Mouse (Mus musculus): Measurements from ENCODE around the gene Rnf126.

The Rnf126 gene

DNA sequence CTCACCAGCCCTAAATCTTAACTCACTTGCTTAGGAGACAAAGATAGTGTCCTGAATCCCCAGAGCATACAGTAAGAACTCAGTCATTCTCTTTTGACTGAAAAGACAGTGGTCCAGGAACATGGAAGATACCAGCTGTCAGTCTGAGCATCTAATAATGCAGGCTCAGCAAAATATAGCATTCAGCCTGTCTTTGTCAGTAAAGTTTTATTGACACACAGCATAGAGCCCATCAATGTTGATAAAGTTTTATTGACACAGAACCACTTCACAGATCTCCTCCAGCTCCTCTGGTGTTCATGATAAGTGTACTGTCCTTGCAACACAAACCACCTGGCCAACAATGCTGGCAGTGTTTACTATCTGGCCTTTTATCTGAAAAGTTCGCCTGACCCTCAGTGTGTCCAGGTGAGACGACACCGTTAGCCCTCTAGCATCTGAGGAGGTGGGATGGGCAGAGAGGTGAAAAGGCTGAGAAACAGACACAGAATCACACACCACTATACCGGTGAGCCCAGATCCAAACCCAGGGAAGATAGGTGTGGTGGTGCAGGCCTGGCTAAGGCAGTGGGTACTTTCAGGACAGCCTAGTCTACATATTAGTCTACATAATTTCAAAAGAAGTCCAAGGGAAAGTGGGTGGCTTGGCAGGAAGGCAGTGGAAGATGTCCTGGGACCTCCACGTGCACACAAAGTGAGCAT is 25.7 kb upstream of the Rnf126 start:
- no peak for DNase-seq (ENCODE audit: low read depth, low spot score)

DNA sequence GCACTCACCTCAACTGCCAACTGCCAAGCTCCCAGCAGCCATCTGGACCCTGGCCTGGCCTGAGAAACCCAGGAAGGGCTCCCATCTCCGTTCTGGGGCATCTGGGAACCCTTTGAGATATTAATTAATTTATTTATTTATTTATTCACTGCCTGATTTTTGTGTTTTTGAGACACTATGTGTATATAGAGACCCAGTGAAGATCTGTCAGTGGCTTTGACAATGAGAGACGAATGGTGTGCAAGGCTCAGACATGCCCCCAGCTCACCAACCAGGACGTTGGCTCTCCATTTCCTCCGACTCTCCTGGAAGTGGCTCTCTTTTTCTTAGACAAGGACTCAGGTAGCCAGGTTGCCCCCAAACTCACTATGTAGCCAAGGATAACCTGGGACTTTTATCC is 24.1 kb upstream of the Rnf126 start, which contains the start of gene Prss57:
Gene Prss57 (minus strand): TSS at position 101 of the 400 bp plus-strand sequence.
- no peak for DNase-seq (ENCODE audit: low read depth, low spot score)

DNA sequence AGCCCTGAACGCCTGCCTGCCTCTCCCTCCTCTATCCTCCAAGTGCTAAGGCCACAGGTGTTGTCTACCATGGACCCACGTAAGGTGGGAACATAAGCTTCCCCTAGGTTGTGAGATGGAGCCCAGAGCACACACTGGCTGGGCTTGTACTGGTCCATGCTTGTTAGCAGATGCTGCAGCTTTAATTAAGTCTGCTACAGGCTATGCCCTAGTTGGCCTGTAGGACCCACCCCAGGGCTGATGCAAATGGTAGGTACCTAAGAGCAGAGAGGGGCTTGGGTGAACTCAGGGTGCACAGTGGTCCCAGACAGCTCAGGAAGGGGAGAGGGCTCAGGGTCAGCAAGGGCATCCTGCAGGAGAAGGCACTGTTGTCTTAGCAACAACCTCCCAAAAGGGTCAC is 22.8 kb upstream of the Rnf126 start:
- no peak for DNase-seq (ENCODE audit: low read depth, low spot score)

DNA sequence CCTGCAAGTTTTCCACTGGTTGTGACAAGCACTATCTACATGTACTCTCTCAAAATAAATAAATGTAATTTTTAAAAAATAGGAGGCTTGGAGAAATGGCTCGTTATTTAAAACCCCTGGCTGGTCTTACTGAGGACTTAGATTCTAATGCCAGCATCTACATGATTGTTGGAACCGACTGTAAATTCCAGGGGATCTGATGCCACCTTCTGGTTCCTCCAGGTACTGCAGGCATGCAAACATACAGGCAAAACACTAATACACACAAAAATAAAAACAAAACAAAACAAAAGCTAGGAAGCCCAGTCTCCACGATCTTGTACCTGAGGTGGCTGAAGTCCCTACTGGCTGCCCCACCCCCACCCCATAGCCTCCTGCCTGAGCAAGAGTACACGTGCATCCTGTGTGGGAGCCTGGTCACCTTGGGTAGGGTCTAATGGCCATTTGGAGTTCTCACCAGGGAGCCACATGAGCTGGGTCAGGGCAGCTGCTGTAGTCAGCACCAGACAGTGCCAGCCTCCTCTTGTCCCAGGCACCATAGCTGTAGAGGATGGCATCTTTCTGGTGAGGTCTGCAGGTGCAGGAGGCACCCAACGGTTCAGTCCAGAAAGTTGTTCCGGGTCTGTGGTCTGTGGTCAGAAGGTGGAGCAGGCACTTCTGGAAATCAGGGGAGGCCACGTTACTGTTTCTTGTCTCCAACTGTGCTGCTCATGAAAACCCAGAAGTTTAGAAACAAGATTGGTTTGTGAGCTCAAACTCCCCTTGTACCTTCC is 21.8 kb upstream of the Rnf126 start:
- peak; percentile 63 for DNase-seq (ENCODE audit: low read depth, low spot score)

DNA sequence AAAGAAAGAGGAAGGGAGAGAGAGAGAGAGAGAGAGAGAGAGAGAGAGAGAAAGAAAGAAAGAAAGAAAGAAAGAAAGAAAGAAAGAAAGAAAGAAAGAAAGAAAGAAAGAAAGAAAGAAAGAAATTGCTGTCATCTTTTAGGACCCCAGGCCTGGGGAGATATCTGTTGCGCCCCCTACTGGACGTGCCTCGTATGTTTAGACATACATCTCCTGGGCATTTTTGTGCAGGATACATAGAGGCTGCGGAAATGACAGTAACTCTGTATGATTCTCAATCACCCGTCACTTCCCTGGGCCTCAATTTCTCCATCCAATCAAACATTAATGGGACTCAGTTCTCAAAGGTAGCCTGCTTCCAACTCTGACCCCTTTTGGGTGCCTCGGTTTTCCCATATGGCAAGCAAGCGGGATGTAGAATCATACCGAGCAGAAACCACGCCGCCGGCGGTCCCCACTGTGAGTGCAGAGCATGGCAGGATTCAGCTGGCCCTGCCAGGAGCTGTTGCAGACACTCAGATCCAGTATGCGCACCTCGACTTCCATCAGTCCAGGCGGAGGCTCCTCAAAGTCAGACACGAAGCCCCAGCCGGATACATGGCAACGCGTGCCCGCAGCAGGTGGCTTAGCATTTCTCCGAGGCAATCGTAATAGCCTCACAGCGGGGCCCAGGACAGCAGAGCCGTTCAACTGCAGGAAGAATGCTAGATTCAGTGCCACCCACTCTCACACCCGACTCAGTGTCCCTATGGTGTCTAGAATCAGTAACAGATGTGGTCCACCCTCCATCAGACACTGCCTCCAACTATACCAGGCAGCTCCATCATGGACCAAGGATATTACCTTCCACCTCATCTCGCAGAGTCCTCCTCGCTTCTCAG is 17.4 kb upstream of the Rnf126 start:
- no peak for DNase-seq (ENCODE audit: low read depth, low spot score)

DNA sequence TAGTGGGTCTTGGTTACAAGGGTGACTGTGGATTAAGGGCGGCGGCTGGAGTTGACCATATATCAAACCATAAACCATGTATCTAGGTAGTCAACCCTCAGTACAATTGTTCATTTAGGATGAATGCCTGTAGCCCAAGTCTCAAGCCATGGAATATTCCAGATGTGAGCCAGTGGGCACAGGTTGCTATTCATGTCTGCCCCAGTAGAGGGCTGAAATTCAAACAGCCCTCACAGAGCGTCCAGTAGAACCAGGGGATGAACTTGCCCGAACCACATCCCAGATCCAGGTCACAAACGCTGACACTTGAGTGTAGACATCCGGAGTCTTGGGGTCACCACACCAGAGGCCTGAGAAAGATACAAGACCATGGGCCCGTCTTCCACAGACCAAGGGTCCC is 16.3 kb upstream of the Rnf126 start:
- no peak for DNase-seq (ENCODE audit: low read depth, low spot score)

DNA sequence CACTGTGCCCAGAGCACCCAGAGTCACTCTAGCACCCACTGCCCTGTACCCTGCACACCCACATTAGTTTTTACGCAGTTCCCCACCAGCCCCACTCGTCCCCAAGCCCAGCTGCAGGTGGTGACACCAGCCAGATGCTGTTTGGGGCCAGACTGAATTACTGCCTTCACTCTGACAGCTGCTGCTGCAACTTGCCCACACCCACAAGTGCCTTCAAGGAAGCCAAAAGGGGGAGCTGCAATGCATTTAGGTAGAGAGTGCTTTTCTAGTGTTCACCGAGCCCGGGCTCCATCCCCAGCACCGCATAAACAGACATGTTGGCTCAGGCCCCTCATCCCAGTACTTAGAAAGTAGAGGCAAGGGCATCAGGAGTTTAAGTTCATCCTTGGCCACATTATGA is 15.2 kb upstream of the Rnf126 start:
- DNase-seq (ENCODE audit: low read depth, low spot score): no peak

DNA sequence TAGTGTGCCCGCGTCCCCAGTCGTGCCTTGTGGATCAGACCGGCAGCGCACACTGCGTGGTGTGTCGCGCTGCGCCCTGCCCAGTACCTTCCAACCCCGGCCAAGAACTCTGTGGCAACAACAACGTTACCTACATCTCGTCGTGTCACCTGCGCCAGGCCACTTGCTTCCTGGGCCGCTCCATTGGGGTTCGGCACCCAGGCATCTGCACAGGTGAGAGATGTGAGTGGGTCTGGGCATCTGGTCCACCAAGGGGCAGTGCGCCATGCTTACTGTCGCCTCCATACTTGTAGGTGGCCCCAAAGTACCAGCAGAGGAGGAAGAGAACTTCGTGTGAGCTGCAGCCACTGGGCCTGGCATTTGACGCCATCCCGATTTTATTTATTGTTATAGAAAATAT is 14.4 kb upstream of the Rnf126 start:
- DNase-seq (ENCODE audit: low read depth, low spot score): no peak

DNA sequence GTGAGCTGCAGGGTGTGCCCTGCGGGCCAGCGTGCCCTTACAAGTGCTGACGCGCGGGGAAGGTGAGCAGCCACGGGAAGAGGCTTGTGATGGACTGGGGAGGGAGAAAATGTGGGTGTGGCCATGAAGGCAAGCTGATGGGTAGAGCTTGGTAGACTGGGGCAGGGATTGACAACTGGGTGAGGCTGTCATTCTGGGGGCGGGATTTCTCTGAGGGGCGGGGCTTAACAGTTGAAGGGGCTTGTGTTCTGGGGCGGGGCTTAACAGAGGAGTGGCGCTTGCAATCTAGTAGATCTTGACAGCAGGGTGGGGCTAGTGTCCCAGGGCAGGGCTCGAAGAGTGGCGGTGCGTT is 13.9 kb upstream of the Rnf126 start:
- DNase-seq (ENCODE audit: low read depth, low spot score): peak; percentile 49

DNA sequence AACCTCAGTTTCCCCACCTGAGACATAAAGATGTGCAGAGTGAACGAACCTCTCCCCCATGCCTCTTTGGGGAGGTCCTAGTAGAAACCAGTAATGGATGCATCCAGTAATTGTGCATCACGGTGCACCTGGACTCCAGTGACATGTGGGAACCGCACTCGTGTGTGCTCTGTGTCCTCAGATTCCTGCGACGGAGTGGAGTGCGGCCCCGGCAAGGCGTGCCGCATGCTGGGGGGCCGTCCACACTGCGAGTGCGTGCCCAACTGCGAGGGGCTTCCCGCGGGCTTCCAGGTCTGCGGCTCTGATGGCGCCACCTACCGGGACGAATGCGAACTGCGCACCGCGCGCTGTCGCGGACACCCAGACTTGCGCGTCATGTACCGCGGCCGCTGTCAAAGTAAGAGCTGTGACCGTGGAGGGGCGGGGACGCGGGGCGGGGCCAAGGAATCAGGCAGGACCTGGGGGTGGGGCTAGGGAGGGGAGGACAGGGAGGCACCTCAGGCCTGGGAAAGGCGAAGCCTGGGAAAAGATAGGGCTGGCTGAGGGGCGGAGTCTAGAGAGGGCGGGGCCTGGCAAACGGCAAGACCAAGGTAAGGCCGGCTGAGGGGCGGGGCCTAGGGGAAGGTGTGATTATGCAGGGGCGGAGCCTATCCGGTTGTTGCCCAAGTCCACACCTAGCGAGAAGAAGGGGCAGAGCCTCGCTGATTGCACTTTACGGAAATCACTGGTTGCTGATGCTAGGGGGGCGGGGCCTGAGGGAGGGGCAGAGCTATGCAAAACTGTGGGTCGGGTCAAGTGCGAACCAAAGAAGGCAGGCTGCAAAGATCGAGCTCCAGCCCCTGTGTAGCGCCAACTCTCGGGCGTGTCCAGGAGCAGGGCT is 13.3 kb upstream of the Rnf126 start:
- DNase-seq (ENCODE audit: low read depth, low spot score): peak; percentile 90

DNA sequence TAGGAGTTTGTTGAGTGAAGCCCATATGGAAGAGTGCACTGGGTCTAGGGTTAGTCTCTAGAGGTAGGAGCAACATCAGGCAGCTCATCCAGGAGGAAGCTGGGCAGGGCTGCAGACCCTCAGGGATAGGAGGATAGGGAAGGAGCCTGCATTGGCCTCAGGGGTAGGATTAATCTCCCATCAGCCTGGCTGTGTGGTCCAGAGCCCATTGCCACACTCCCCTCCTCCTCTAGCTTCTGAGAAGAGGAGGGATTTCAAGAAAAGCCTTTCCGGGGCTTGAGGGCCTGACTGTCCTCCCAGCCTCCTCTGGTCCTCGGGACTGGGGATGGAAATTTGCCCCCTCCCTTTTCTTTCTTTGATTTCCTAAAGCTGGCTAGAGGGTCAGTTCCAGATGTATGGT is 12.4 kb upstream of the Rnf126 start:
- no peak for DNase-seq (ENCODE audit: low read depth, low spot score)

DNA sequence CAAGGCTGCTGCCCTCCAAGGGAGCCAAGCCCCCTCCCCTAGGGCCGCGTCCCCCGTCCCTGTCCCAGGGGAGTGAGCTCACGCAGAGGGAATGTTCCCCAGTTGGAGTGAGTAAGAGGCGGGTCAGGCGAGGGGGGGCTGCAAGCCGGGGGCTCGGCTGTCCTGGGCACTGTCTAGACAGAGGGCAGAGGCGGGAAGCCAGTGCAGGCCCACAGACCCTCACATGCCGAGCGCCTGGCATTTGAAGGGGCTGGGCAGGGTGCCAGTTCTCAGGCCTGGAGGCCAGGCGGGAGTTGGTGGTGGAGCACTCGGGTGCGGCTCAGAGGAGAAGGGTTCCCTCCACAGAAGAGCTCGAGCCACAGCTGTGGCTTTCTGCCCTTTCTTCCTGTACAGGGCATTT is 11.3 kb upstream of the Rnf126 start:
- DNase-seq (ENCODE audit: low read depth, low spot score): no peak

DNA sequence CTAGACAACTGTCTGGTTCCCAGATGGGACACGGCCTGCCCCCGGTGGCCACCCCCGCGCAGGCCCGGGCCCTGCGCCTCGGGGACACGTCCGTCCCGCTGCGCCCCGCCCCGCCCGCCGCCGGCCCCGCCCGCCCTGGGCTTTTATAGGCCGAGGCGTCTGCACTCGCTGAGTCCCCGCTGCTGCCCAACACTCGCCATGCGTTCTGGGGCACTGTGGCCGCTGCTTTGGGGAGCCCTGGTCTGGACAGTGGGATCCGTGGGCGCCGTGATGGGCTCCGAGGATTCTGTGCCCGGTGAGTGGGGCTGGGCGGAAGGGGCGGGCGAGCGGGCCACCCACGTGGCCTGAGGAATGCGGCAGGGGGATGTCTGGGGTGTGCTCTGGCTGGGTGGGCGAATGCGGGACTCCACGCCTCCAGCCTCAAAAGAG is 10.4 kb upstream of the Rnf126 start, which contains the start of gene Fstl3:
Gene Fstl3 (plus strand): TSS at position 170 of the 429 bp plus-strand sequence.
- no peak for DNase-seq (ENCODE audit: low read depth, low spot score)

DNA sequence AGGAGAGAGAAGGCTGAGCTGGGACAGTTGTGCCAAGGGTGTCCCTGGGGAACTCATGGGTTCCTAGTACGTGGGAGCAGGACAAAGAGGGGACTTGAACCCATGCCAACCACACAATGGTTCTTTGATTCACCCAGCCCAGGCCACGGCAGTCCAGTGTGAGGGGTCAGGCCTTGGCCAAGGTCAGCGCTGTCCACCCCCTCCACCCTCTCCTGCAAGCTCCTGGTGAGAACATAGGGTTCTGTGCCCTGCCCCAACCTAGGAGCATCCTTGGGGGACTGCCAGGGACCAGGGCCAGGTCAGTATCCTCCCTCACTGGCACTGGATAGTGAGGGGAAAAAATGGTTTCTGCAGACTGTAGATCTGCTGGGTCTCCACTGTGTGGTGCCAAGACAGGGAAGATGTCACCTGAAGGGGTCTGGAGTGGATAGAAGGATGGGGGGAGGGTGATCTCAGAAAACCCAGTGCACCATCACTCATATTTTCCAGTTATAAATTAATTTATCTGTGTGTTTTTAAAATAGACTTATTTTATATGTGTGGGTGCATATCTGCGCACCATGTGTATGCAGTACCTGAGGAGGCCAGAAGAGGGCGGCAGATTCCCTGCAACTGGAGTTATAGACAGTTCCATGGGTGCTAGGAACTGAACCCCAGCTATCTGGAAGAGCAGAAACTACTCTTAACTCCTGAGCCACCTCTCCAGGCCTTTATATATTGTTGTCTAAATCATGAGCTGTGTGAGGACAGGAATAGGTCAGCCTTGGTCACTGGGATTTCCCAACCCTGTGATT is 7.9 kb upstream of the Rnf126 start:
- DNase-seq (ENCODE audit: low read depth, low spot score): no peak

DNA sequence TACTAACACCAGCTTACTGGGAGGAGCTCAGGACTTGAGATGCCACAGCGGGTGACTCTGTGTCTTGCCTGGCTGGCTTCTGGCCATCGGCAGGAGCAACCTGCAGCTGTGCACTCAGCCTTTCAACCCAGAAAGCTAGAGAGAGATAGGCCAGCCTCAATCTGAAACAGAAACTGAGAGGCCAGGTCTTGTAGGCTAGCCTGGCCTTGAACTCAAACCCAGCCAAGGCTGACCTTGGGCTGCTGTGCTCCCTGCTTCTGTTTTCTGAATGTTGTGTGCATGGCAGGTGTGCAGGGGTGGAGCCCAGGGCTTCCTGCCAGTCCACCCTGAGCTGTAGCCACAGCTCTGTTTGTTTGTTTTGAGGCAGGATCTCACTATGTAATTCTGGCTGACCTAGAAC is 6.5 kb upstream of the Rnf126 start:
- DNase-seq (ENCODE audit: low read depth, low spot score): no peak

DNA sequence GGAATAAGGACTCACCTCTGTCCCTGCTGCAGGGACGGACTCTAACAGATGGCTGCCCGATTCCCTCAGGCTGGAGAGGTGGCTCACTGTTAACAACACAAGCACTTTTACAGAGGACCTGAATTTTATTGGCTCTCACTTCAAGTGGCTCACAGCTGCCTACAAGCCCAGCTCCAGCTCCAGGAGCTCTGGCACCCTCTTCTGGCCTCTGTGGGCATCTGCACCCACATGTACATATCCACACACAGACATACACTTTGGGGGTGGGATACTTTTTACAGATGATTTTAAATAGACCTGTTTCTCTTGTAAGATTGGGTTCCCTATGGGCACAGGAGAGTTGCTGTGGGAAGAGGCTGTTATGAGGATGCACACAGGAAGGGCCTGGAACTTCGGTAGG is 5.6 kb upstream of the Rnf126 start:
- DNase-seq (ENCODE audit: low read depth, low spot score): no peak

DNA sequence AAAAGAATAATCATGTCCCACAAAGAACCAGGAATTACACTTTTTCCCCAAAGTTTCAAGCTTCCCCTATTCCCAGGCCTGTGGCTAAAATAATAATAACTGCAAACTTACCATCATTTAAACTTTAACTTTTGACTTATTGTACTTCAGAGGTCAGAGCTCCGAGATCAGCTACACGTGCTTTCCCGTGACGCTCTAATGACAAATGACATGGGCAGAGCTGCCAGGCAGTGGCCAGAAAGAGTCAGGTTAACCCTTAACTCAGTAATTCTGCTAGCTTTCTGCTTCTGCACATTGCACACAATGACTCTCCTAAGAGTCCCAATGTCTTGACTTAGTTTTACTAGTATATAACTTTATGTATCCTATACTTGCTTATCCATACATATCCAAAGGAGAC is 2.6 kb upstream of the Rnf126 start:
- no peak for DNase-seq (ENCODE audit: low read depth, low spot score)

DNA sequence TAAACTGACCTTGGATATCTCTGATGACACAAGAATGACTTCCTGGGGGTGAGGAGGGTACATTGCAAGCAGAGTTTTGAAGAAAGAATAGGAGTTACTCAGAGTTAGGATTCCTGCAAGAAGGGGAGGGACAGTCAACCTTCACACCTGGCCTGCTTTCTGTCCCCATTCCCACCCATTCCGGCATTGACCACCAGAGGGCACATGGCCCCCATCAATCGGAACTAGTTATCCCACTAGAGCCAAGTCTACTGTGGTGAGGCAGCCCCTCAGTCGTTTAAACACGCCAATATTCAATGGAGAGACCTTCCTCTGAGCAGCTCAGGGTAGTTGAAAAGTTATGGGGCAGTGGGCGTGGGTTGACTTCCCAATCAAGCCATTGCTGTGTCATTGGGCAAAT is 1.6 kb upstream of the Rnf126 start:
- peak; percentile 57 for DNase-seq (ENCODE audit: low read depth, low spot score)

DNA sequence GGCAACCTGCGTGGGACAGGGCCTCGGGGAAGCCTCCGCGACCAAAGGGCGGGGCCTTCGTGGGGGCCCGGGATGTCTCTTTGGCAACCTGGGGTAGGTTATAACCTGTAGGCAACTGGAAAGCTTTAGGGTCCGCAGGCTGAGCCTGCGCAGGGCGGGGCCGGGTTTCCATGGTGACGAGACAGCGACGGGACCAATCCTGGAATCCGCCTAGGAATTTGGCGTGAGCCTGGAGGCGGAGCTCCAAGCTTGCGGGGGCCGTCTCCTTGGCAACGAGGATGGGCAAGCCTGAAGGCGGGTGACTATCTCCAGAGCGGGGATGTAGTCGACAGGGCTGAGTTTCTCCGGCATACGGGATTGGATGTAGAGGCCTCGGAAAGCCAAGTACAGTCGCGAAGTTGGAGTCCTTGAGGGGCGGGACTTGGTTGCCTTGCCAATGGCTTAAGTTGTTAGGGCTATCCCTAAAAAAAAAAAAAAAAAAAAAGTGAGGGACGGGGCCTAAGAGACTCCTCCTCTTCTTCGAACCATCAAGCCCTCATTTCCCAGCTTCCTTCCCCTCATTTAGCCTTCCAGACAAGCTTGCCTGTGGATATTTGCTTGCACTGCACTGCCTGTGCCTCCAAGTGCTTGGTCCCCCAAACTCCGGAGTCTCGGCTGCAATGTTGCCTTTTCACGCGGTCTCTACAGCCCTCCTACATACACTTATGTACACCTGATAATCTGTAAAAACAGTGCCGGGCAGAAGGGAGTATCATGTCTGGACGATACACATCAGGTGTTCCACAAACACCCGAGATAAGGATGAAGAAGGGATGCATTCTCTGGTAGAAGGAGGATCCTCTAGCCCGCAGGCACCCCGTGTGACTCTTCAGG is 856 bp upstream of the Rnf126 start:
- DNase-seq (ENCODE audit: low read depth, low spot score): peak; percentile 79

Measured in retina, postnatal 7 days (tissue).